Mouse (Mus musculus): ENCODE results near the gene Hoxc11. TPM values are rescaled to one million over a fixed set of nuclear protein-coding genes. Genes with fewer than 3 reads are reported as not detected.

Hoxc11 gene
- polyA plus RNA-seq, 1 experiment from 2014 or later: not detected

GRCm38 (mm10) chr15:102978615-102979515 is 24.6 kb downstream of the Hoxc11 start:
- no peaks in the 10 kb centered on the region for H3K36me3 ChIP-seq (replicated peaks; ENCODE audit: control insufficient read depth, insufficient read depth)
- under 1% methylated on average over 13 of the region's 13 CpGs for WGBS
- H3K9me3 ChIP-seq (ENCODE audit: control insufficient read depth, low read length): no peaks in the 10 kb centered on the region
- ATAC-seq (ENCODE audit: low FRiP score): no peak
- peaks cover 100% of the 10 kb centered on the region for H3K27me3 ChIP-seq (ENCODE audit: control insufficient read depth, insufficient read depth, low read length)
- no peaks in the 10 kb centered on the region for H3K4me1 ChIP-seq (replicated peaks; ENCODE audit: control insufficient read depth, insufficient read depth, low read length)
- no peak overlapping the region for H3K4me2 ChIP-seq (replicated peaks)
- H3K27ac ChIP-seq: no peak overlapping the region
- H3K4me3 ChIP-seq (replicated peaks; ENCODE audit: low read length): no peak overlapping the region
- DNase-seq (ENCODE audit: low spot score): no peak
- no peak overlapping the region for H3K9ac ChIP-seq

- Histone ChIP-seq H3K27ac (no peak overlapping the region), H3K9me3 (ENCODE audit: control insufficient read depth, low read length) (no peaks in the 10 kb centered on the region), H3K9ac (no peak overlapping the region), H3K4me2 (replicated peaks) (no peak overlapping the region), H3K36me3 (replicated peaks; ENCODE audit: control insufficient read depth, insufficient read depth) (no peaks in the 10 kb centered on the region), H3K4me3 (replicated peaks; ENCODE audit: low read length) (no peak overlapping the region), H3K27me3 (ENCODE audit: control insufficient read depth, insufficient read depth, low read length) (peaks cover 100% of the 10 kb centered on the region), H3K4me1 (replicated peaks; ENCODE audit: control insufficient read depth, insufficient read depth, low read length) (no peaks in the 10 kb centered on the region)
- ATAC-seq (ENCODE audit: low FRiP score): no peak
- 0% methylated on average over 1 of the region's 1 CpGs for WGBS
- no peak for DNase-seq (ENCODE audit: low spot score)
Observed at GRCm38 (mm10) chr15:102979936-102980335, 25.7 kb downstream of the Hoxc11 start.

- ATAC-seq (ENCODE audit: low FRiP score) (no peak), DNase-seq (ENCODE audit: low spot score) (no peak)
- Histone ChIP-seq H3K9me3 (ENCODE audit: control insufficient read depth, low read length) (no peaks in the 10 kb centered on the region), H3K36me3 (replicated peaks; ENCODE audit: control insufficient read depth, insufficient read depth) (no peaks in the 10 kb centered on the region), H3K4me2 (replicated peaks) (no peak overlapping the region), H3K27ac (no peak overlapping the region), H3K9ac (no peak overlapping the region), H3K27me3 (ENCODE audit: control insufficient read depth, insufficient read depth, low read length) (peaks cover 100% of the 10 kb centered on the region), H3K4me1 (replicated peaks; ENCODE audit: control insufficient read depth, insufficient read depth, low read length) (no peaks in the 10 kb centered on the region), H3K4me3 (replicated peaks; ENCODE audit: low read length) (no peak overlapping the region)
- 5% methylated on average over 11 of the region's 11 CpGs for WGBS
Observed at GRCm38 (mm10) chr15:102980352-102980751, 26.1 kb downstream of the Hoxc11 start.

- Histone ChIP-seq H3K36me3 (replicated peaks; ENCODE audit: control insufficient read depth, insufficient read depth) (no peaks in the 10 kb centered on the region), H3K4me3 (replicated peaks; ENCODE audit: low read length) (peak overlapping the region; percentile 6; the same call in 1 of the 2 replicates), H3K9ac (no peak overlapping the region), H3K9me3 (ENCODE audit: control insufficient read depth, low read length) (no peaks in the 10 kb centered on the region), H3K27ac (no peak overlapping the region), H3K4me1 (replicated peaks; ENCODE audit: control insufficient read depth, insufficient read depth, low read length) (no peaks in the 10 kb centered on the region), H3K27me3 (ENCODE audit: control insufficient read depth, insufficient read depth, low read length) (peaks cover 100% of the 10 kb centered on the region), H3K4me2 (replicated peaks) (peak overlapping the region; percentile 26; the same call in 1 of the 2 replicates)
- ATAC-seq (ENCODE audit: low FRiP score) (no peak), DNase-seq (ENCODE audit: low spot score) (no peak)
- under 1% methylated on average over 14 of the region's 14 CpGs for WGBS
Observed at GRCm38 (mm10) chr15:102980912-102981311, 26.7 kb downstream of the Hoxc11 start.

GRCm38 (mm10) chr15:102981379-102982288 is 27.4 kb downstream of the Hoxc11 start:
- WGBS: under 1% methylated on average over 86 of the region's 88 CpGs
- Histone ChIP-seq H3K9ac (no peak overlapping the region), H3K36me3 (replicated peaks; ENCODE audit: control insufficient read depth, insufficient read depth) (no peaks in the 10 kb centered on the region), H3K27ac (no peak overlapping the region), H3K27me3 (ENCODE audit: control insufficient read depth, insufficient read depth, low read length) (peaks cover 100% of the 10 kb centered on the region), H3K4me3 (replicated peaks; ENCODE audit: low read length) (peak overlapping the region; percentile 6), H3K4me2 (replicated peaks) (peak overlapping the region; percentile 26), H3K9me3 (ENCODE audit: control insufficient read depth, low read length) (no peaks in the 10 kb centered on the region), H3K4me1 (replicated peaks; ENCODE audit: control insufficient read depth, insufficient read depth, low read length) (no peaks in the 10 kb centered on the region)
- no peak for DNase-seq (ENCODE audit: low spot score)
- ATAC-seq (ENCODE audit: low FRiP score): no peak

- H3K27ac ChIP-seq: no peak overlapping the region
- DNase-seq (ENCODE audit: low spot score): no peak
- no peak overlapping the region for H3K9ac ChIP-seq
- no peaks in the 10 kb centered on the region for H3K36me3 ChIP-seq (replicated peaks; ENCODE audit: control insufficient read depth, insufficient read depth)
- 3% methylated on average over 12 of the region's 12 CpGs for WGBS
- H3K27me3 ChIP-seq (ENCODE audit: control insufficient read depth, insufficient read depth, low read length): peaks cover 100% of the 10 kb centered on the region
- ATAC-seq (ENCODE audit: low FRiP score): no peak
- no peaks in the 10 kb centered on the region for H3K4me1 ChIP-seq (replicated peaks; ENCODE audit: control insufficient read depth, insufficient read depth, low read length)
- H3K4me3 ChIP-seq (replicated peaks; ENCODE audit: low read length): no peak overlapping the region
- no peak overlapping the region for H3K4me2 ChIP-seq (replicated peaks)
- H3K9me3 ChIP-seq (ENCODE audit: control insufficient read depth, low read length): no peaks in the 10 kb centered on the region
Observed at GRCm38 (mm10) chr15:102983716-102984115, 29.5 kb downstream of the Hoxc11 start.

GRCm38 (mm10) chr15:102984521-102984920 is 30.3 kb downstream of the Hoxc11 start:
- no peak for ATAC-seq (ENCODE audit: low FRiP score)

GRCm38 (mm10) chr15:102984925-102985324 is 30.7 kb downstream of the Hoxc11 start:
- Histone ChIP-seq H3K4me3 (replicated peaks; ENCODE audit: low read length) (no peak overlapping the region), H3K4me1 (replicated peaks; ENCODE audit: control insufficient read depth, insufficient read depth, low read length) (no peaks in the 10 kb centered on the region), H3K4me2 (replicated peaks) (no peak overlapping the region), H3K9me3 (ENCODE audit: control insufficient read depth, low read length) (no peaks in the 10 kb centered on the region), H3K36me3 (replicated peaks; ENCODE audit: control insufficient read depth, insufficient read depth) (no peaks in the 10 kb centered on the region), H3K9ac (no peak overlapping the region), H3K27me3 (ENCODE audit: control insufficient read depth, insufficient read depth, low read length) (peaks cover 100% of the 10 kb centered on the region), H3K27ac (no peak overlapping the region)
- ATAC-seq (ENCODE audit: low FRiP score): no peak
- WGBS: 2% methylated on average over 3 of the region's 3 CpGs
- DNase-seq (ENCODE audit: low spot score): no peak

More at GRCm38 (mm10) chr15:102984521-102984920, 30.3 kb downstream of the Hoxc11 start:
- DNase-seq (ENCODE audit: low spot score): no peak
- Histone ChIP-seq H3K4me2 (replicated peaks) (no peak overlapping the region), H3K9me3 (ENCODE audit: control insufficient read depth, low read length) (no peaks in the 10 kb centered on the region), H3K4me1 (replicated peaks; ENCODE audit: control insufficient read depth, insufficient read depth, low read length) (no peaks in the 10 kb centered on the region), H3K27ac (no peak overlapping the region), H3K4me3 (replicated peaks; ENCODE audit: low read length) (no peak overlapping the region), H3K36me3 (replicated peaks; ENCODE audit: control insufficient read depth, insufficient read depth) (no peaks in the 10 kb centered on the region), H3K27me3 (ENCODE audit: control insufficient read depth, insufficient read depth, low read length) (peaks cover 100% of the 10 kb centered on the region), H3K9ac (no peak overlapping the region)
- WGBS: 1% methylated on average over 10 of the region's 10 CpGs

Data from hindbrain, embryonic 14.5 days (tissue).